Mouse (Mus musculus) bone marrow, adult 2 months (tissue): ENCODE data around the gene Dexi.

Experiments used
- CTCF ChIP-seq: fragments of 200-500 bp; IDR thresholded peaks from 2 replicates; pipeline ENCODE4 v1.5.1; 2011; ENCODE audit warnings: low read length, control low read depth; ENCODE audit not compliant: control insufficient read depth, insufficient read depth
- POLR2A ChIP-seq: fragments of 200-500 bp; IDR thresholded peaks from 2 replicates; pipeline ENCODE4 v1.6.1; 2011; ENCODE audit warnings: low read depth, mild to moderate bottlenecking, control low read depth, low read length, borderline replicate concordance; ENCODE audit not compliant: control insufficient read depth

DNA sequence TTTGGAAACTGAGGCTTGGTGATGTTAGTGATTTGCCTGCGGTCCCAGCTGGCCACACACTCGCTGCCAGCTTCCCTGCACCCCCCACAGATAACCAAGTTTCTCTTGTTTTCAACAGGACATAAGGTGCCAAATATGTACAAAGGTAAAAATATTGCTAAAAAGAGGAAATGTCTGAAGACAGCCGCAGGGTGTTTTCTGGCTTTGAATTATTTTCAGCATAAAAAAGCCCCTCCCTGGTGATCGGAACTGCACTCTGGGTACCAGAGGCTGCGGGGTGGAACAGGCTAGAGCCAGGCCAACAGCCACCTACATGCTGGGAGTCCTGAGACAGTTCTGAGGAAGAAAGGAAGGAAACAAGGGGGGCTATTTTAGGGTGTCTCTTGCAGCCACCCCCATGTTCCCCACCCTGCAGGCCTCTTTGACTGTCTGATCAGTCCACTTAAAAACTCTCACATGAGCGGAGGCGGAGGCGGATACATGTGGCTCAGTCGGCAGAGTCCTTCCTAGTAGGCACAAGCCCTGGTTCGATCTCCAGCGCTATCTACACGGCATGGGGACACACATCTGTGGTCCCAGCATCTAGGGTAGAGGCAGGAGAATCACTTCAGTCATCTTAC is 26.8 kb downstream of the Dexi start:
- TF ChIP-seq CTCF = no peak
- TF ChIP-seq POLR2A = no peak
